Mouse (Mus musculus) stomach, postnatal 0 days (tissue): ENCODE measurements at regions not wholly inside any gene's neighbourhood (a gene's known extent, or its start where the extent isn't known, plus 50 kb on each side); places are given as distances from the start of the nearest gene placed in this dataset.

Experiments used
- CTCF ChIP-seq: IDR thresholded peaks from 2 replicates; pipeline ENCODE4 v1.5.1; 2016; ENCODE audit warnings: antibody characterized with exemption, low read depth, mild to moderate bottlenecking, moderate library complexity
- EP300 ChIP-seq: optimal IDR thresholded peaks from 2 replicates; pipeline ENCODE3; 2016; ENCODE audit warnings: antibody characterized with exemption

DNA sequence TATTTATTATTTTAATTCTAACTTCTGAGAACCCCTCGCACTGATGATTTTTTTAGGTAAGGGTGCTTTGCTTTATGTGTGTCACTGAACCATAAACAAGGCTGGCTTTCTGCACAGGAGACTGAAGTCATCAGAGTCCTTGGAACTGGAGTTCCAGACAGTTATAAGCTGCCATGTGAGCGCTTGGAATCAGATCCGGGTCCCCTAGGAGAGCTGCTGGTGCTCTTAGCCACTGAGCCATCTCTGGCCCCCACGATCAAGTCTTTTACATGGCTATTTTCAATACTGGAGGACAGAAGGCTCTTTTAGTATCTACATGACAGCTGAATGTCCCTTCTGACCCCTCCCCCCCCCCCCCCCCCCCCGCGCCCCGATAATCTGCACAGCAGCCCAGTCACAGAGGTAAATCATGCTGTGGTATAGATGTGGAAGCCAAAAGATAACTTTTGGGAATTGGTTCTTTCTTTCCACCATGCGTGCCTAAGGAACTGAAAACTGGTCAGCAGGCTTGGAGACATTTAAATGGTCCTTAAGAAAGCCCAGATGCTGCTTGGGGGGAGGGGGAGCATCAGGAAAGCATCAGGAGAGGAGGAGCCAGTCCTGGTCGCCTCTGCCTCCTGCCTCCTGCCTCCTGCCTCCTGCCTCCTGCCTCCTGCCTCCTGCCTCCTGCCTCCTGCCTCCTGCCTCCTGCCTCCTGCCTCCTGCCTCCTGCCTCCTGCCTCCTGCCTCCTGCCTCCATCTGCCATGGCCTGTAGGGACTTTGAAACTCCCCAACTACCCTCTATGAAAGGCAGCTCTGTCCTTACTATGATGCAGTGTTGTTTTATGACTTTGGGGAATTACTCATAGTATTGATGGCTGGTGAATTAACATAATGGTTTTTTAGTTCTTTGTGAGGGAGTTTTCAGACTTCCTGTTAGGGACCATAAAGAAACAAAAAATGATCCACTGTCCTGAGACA lies 120.5 kb downstream of the Sptssa start:
- TF ChIP-seq CTCF (no peak), EP300 (no peak)
